Mouse (Mus musculus) ES-Bruce4 (cell line): ENCODE measurements around the gene Sp3.

ENCODE experiments used
- CTCF ChIP-seq: IDR thresholded peaks from one replicate; pipeline ENCODE4 v1.8.1; 2011; ENCODE audit warnings: low read depth, low read length
- EP300 ChIP-seq: IDR thresholded peaks from 2 replicates; pipeline ENCODE4 v1.6.1; 2011; ENCODE audit warnings: low read depth, low read length; ENCODE audit not compliant: insufficient read depth
- POLR2A ChIP-seq: IDR thresholded peaks from one replicate; pipeline ENCODE4 v1.8.1; 2011; ENCODE audit warnings: low read length; ENCODE audit not compliant: insufficient read depth

DNA sequence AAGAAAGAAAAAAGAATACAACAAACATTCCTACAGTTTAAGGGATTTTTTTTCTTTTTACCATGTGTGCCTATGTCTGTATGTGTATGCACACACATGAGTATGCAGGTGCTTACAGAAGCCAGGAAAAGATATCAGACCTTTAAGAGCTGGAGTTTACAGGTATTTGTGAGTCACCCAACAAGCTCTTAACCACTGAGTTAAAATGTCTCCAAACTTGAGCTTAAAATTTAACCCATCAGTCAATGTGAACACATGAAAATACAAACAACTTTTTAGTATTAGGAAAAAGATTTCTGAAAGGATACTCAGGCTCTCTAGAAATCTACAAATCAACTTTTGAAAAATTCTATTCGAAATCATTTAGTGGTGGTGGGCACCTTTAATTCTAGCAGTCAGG is 11.7 kb downstream of the Sp3 start:
- TF ChIP-seq CTCF = no peak
- no peak for TF ChIP-seq POLR2A
- TF ChIP-seq EP300 = no peak
